Mouse (Mus musculus) lung, postnatal 10 days (tissue): ENCODE measurements around the gene Uso1.
"Not testable (repeated sequence)": the region's sequence is repeated elsewhere in the genome, so short reads cannot be mapped to it uniquely, and the experiment has no call there.

Experiments
- DNase-seq: peaks from one replicate; pipeline ENCODE4 v3.0.0; 2021

The Uso1 gene

GRCm38 (mm10) chr5:92127751-92128150 is 10.0 kb upstream of the Uso1 start:
- DNase-seq = no peak

DNA sequence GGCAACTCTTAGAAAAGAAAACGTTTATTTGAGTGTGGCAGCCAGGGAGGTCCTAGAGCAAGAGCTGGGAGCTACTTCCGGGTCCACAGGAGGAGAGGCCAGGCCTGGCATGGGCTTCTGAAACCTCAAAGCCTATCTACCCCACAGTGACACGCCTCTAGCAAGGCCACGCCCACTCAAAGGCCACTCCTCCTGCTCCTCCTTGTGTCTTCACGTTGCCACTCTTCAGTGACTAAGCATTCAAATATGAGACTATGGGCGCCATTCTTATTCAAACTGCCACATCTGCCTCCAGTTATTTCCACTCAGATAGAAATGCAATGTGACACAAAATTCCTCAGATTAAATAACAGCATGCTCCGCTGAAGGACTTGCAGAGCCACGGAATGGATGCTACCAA is 9.2 kb upstream of the Uso1 start:
- DNase-seq = peak; percentile 77

DNA sequence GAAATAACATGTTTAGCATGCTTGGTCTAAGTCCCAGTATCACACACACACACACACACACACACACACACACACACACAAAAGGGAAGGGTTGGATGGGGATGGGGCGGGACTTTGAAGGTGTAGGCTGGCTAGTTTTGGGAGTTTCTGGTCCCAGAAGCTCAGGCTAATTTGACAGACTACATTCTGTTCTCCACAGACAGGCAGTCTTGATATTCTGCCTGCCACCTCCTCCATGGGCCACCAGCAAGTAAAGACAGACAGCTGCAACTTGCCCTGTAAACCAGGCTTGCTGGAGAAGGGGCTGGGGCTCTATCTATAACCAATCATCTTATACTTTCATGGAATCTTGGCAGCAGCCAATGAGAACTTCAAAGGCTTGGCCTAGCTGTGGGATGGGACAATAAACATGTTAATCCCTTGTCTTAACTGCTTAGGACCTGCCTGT is 8.4 kb upstream of the Uso1 start:
- no peak for DNase-seq

DNA sequence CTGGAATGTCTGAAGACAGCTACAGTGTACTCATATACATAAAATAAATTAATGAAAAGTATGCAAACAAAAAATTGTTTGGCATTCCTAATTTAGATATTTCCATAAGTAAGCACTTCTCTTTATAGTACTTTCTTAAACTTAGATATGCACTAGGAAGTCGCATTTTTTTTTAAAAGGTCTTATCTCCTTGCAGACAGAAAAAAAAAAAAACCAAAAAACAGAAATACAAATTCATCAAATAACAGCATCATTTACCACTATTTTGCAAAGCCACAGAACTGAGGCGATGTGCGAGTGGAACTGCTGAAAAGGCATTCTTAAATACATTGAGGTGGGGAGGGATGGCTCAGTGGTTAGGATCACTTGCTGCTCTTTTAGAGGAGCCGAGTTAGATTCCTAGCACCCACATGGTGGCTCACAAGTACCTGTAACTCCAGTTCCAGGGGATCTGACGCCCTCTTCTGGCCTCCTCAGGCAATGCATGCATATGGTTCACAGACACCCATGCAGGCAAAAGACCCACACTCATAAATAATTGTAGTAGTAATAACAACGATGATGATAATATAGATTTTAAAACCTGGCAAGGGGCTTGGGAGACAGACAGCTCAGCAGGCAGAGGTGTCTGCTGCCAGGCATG is 7.6 kb upstream of the Uso1 start:
- DNase-seq = no peak

- DNase-seq = no peak
Measured at GRCm38 (mm10) chr5:92132127-92132526, 5.6 kb upstream of the Uso1 start.

- not testable (repeated sequence) for DNase-seq
Measured at GRCm38 (mm10) chr5:92133006-92133405, 4.7 kb upstream of the Uso1 start.

GRCm38 (mm10) chr5:92134934-92135333 is 2.8 kb upstream of the Uso1 start:
- no peak for DNase-seq

- no peak for DNase-seq
Measured at GRCm38 (mm10) chr5:92136536-92137238, 1.1 kb upstream of the Uso1 start.

DNA sequence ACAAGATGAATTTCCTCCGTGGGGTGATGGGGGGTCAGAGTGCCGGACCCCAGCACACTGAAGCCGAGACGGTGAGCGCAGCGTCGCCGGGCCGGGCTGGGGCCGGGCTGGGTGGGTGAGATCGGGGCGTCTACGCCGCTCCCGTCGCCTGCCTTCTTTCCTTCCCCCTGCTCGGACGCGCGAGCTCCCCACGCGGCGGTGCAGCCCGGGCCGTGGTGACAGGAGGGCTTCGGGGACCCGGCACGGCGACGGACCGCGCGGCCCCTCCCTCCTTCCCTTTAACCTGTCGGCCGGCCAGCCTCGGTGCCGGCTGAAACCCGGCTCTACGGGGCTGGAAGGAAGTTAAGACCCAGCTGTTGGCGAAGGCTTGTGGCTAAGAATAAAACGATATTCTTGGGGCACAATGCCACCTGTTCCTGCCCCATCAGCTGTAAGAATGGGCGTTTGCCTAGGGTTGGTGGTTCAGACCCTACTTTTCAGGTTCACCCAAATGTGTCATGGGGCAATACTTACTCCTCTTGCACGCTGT is 419 bp downstream of the Uso1 start:
- peak; percentile 66 for DNase-seq

GRCm38 (mm10) chr5:92139191-92139590 is 1.5 kb downstream of the Uso1 start:
- DNase-seq = no peak

- no peak for DNase-seq
Measured at GRCm38 (mm10) chr5:92141696-92142095, 4.0 kb downstream of the Uso1 start.

DNA sequence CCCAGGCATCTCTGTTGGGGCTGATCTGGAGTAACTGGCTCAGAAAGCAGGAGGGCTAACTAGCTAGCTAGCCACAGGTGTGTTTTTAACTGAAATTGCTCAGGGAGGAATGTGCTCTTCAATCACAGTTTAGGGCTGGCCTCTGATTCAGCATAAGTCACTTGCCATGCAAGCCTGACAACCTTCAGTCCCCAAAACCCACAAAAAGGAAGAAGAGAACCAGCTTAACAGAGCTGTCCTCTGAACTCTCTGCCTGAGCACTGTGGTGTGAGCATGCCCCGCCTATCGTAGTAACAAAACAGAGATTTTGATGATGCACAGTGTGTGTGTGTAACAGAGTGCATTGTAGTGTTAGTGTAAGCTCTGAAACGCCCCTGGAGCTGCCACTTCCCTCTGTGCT is 4.7 kb downstream of the Uso1 start:
- DNase-seq = no peak

DNA sequence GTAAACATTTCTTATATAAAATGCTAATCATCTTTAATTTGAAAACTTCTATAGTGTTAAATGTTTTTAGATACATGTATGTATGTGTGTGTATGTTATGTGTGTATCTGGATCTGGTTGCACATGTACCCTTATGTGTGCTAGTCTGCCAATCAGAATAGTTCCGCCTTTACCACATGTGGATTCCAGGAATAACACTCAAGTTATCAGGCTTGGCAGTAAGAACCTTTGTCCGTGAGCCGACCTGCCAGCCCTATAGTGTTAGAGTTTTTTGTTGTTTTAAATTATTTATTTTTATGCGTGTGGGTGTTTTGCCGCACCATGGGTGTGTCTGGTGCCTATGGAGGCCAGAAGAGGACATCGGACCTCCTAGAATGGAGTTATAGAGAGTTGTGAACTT is 5.9 kb downstream of the Uso1 start:
- no peak for DNase-seq

DNA sequence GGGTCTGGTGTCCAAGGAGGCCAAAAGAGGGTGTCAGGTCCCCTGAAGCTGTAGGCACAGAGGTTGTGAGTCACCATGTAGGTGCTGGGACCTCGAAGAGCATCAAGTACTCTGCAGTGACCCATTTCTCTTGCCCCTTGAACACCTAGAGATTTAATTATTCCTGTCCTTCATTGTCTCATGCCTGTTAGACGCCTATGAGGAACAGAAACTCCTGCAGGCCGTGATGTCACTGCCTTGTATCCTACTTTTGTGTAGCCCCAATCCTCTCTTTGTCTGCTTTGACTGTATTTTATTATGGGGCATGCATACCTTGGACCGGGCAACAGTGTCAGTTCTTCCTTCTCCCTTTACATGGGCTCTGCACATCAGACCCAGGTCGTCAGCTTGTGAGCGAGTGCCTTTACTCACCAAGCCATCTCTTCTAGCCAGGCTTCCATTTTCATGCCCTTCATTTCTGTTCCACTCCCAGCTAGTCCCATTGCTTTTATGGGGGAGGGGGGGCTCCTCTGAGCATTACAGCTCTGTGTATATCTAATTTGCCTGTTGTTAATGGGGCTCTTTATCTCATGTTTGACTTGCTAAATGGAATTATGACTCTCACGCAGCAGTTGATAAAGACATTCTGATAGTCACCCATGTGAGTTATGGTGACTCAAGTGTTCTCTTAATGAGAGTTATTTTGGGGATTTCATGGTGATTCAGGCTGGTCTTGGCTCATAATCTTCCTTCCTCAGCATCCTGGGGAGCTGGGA is 7.4 kb downstream of the Uso1 start:
- DNase-seq = no peak

- DNase-seq = no peak
Measured at GRCm38 (mm10) chr5:92148248-92148647, 10.5 kb downstream of the Uso1 start.

DNA sequence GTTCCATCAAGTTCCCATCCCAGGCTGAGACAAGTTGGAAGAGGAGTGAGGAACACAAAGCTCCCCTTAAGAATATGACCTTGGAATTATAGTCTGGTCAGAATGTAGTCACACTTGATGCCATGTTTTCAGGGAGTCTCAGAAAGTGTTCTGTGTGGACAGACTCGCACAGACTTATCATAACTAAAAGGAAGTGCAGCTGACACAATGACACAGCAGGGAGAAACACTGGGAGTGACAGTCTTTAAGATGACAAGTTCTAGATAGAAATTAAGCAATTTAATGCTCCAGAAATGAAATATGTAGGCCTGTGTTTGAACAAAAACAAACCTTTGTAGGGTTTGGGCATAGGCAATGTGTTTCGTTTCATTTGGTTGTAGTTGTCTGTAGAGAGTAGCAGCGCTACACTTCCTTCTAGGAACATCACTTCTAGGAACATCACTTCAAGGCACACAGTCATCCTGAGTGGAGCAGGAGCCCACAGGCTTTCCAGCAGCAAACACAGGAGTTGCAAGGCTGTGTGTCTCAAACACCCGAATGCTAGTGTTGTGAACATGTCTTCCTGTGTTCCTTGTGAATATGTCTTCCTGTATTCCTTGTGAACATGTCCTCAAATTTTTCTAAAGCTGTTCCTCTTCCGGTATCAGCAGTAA is 11.7 kb downstream of the Uso1 start:
- no peak for DNase-seq

DNA sequence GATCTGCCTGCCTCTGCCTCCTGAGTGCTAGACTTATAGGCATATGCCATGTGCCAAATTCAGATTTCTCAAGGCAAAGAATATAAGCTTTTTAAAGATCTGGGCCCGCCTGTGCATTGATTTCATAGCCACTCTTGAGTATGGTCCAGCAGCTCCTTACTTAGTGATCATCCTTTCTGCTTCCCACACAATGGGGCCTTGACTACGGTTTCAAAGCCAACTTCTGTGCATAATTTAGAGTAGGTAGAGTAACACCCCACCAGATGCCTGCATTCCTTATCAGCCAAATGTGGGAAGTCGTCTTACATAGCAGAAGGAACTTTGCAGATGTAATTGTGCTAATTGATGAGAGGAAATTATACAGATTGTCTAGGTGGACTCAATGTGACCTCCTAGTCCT is 17.1 kb downstream of the Uso1 start:
- no peak for DNase-seq

GRCm38 (mm10) chr5:92165976-92166375 is 28.2 kb downstream of the Uso1 start:
- DNase-seq = no peak

GRCm38 (mm10) chr5:92183071-92183830 is 45.5 kb downstream of the Uso1 start:
- no peak for DNase-seq

DNA sequence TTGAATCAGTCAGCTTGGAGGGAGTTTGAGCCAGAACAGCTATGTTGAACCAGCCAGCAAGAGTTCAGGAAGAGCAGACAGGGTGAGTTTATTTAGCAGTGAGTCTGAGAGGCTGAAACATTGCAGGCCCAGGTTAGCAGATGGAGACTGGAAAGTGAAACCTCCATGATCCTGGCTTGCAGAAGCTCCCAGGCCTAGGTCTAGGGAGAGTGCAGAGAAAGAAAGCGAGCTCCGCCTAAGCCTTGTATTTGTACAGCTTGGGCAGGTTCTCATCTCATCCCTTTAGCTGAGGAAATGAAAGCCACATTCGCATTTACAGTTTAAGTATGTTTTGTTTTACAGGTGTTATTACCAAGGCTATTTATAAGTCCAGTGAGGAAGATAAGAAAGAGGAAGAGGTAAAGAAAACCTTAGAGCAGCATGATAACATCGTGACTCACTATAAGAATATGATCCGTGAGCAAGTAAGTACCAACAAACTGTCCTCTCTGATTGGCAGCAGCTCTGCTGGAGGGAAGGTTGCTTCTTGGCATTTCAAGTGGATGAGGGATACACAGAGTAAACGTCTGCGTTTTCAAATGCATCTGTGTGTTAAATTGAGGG is 51.2 kb downstream of the Uso1 start:
- DNase-seq = no peak

DNA sequence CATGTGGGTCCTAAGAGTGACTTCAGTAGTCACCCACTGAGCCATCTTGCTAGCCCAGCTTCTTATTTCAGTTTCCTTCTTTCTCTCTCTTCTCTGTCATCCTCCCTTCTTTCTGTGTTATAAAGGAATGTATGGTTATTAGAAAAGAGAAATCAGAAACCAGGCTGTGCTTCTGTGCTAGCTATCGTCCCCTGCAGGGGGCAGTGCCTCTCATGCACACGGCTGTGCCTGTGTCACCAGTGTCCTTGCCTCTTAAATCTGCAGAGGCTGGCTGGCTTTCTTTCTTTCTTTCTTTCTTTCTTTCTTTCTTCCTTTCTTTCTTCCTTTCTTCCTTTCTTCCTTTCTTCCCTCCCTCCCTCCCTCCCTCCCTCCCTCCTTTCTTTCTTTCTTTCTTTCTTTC is 58.0 kb downstream of the Uso1 start:
- DNase-seq = peak; percentile 57
